Mouse (Mus musculus) CH12.LX (cell line): ENCODE measurements around the gene Ccdc138. TPM values are rescaled to one million over a fixed set of nuclear protein-coding genes. Genes with fewer than 3 reads are reported as not detected.

Source experiments
- DNase-seq: peaks from one replicate; pipeline ENCODE4 v3.0.0-alpha.2; 2013; ENCODE audit errors: extremely low read depth
- H3K27ac ChIP-seq: 2 replicates; pipeline ENCODE4 v1.5.1; 2012; ENCODE audit warnings: low read depth, mild to moderate bottlenecking, control low read depth, moderate library complexity; ENCODE audit not compliant: insufficient read depth
- H3K27me3 ChIP-seq: replicated peaks from 2 replicates; pipeline ENCODE3; 2012; ENCODE audit warnings: inconsistent platforms
- H3K36me3 ChIP-seq, 2 experiments: replicated peaks in 1 of 2; 2 replicates each; pipeline versions ENCODE3 to v1.6.1; 2012; ENCODE audit warnings: inconsistent platforms in 1 of 2, low read length in 1 of 2, mild to moderate bottlenecking in 1 of 2, mixed read lengths in 1 of 2, moderate library complexity in 1 of 2; ENCODE audit not compliant: control insufficient read depth in 1 of 2, insufficient read depth in 1 of 2
- H3K4me1 ChIP-seq, 2 experiments: 2 replicates each; pipeline ENCODE4 v1.6.1; 2012; ENCODE audit warnings: inconsistent platforms in 1 of 2, moderate library complexity in 1 of 2; ENCODE audit not compliant: insufficient read depth in 2 of 2, control insufficient read depth in 1 of 2
- H3K4me2 ChIP-seq: 2 replicates; pipeline ENCODE4 v1.6.1; 2012; ENCODE audit warnings: low read depth, mild to moderate bottlenecking, control low read depth; ENCODE audit not compliant: poor library complexity, insufficient read depth, severe bottlenecking
- H3K4me3 ChIP-seq, 3 experiments: fragments of 150-350 bp in 1 of 3; sonication (generic) in 1 of 3; replicated peaks in 1 of 3; 2 replicates each; pipeline versions ENCODE3 to v1.5.1; 2011 to 2012; ENCODE audit warnings: low read depth in 2 of 3, low read length in 2 of 3, mild to moderate bottlenecking in 2 of 3, moderate library complexity in 2 of 3, control low read depth in 1 of 3, improper control_type of control experiment in 1 of 3, inconsistent platforms in 1 of 3, mixed read lengths in 1 of 3; ENCODE audit not compliant: poor library complexity in 1 of 3
- H3K79me2 ChIP-seq: replicated peaks from 2 replicates; pipeline ENCODE4 v1.6.1; 2012; ENCODE audit warnings: mild to moderate bottlenecking, moderate library complexity; ENCODE audit not compliant: control insufficient read depth, poor library complexity, insufficient read depth, severe bottlenecking; ENCODE audit errors: extremely low read depth
- H3K9ac ChIP-seq: 2 replicates; pipeline ENCODE4 v1.6.1; 2012; ENCODE audit warnings: low read depth, mild to moderate bottlenecking, control low read depth, moderate library complexity; ENCODE audit not compliant: insufficient read depth
- H3K9me3 ChIP-seq: replicated peaks from 2 replicates; pipeline ENCODE3; 2012; ENCODE audit warnings: low read length, inconsistent platforms, mixed read lengths
- CTCF ChIP-seq, 2 experiments: IDR thresholded peaks in 1 of 2; conservative IDR thresholded peaks in 1 of 2; 2 replicates each; pipeline ENCODE4 v1.5.1; 2011 to 2012; ENCODE audit warnings: low read depth in 2 of 2, low read length in 2 of 2, improper control_type of control experiment in 1 of 2, inconsistent platforms in 1 of 2, mild to moderate bottlenecking in 1 of 2, moderate library complexity in 1 of 2
- HCFC1 ChIP-seq: IDR thresholded peaks from 2 replicates; pipeline ENCODE4 v1.6.1; 2012; ENCODE audit warnings: low read depth, mild to moderate bottlenecking, inconsistent platforms, low read length, improper control_type of control experiment
- IRF4 ChIP-seq: IDR thresholded peaks from 2 replicates; pipeline ENCODE4 v1.6.1; 2014; ENCODE audit warnings: low read depth, mild to moderate bottlenecking, inconsistent platforms, low read length, improper control_type of control experiment
- JUND ChIP-seq: conservative IDR thresholded peaks from 2 replicates; pipeline ENCODE4 v1.6.1; 2011; ENCODE audit warnings: low read depth, low read length, improper control_type of control experiment
- MXI1 ChIP-seq: IDR thresholded peaks from 2 replicates; pipeline ENCODE4 v1.6.1; 2011; ENCODE audit warnings: mild to moderate bottlenecking, low read depth, low read length, improper control_type of control experiment
- NELFE ChIP-seq: IDR thresholded peaks from 2 replicates; pipeline ENCODE4 v1.6.1; 2011; ENCODE audit warnings: low read depth, low read length, improper control_type of control experiment
- PAX5 ChIP-seq: IDR thresholded peaks from 2 replicates; pipeline ENCODE4 v1.6.1; 2012; ENCODE audit warnings: low read length, inconsistent platforms, mixed read lengths
- RAD21 ChIP-seq: IDR thresholded peaks from 2 replicates; pipeline ENCODE4 v1.6.1; 2011; ENCODE audit warnings: low read depth, mild to moderate bottlenecking, low read length, improper control_type of control experiment, moderate library complexity
- RCOR1 ChIP-seq: conservative IDR thresholded peaks from 2 replicates; pipeline ENCODE4 v1.6.1; 2012; ENCODE audit warnings: low read depth, mild to moderate bottlenecking, inconsistent platforms, low read length, improper control_type of control experiment
- SIN3A ChIP-seq: IDR thresholded peaks from 2 replicates; pipeline ENCODE4 v1.6.1; 2012; ENCODE audit warnings: low read length, improper control_type of control experiment, inconsistent platforms
- TBP ChIP-seq: conservative IDR thresholded peaks from 2 replicates; pipeline ENCODE4 v1.6.1; 2011; ENCODE audit warnings: low read depth, low read length, improper control_type of control experiment
- TCF12 ChIP-seq: IDR thresholded peaks from 2 replicates; pipeline ENCODE4 v1.6.1; 2014; ENCODE audit warnings: low read depth, mild to moderate bottlenecking, inconsistent platforms, low read length, improper control_type of control experiment
- USF2 ChIP-seq: conservative IDR thresholded peaks from 2 replicates; pipeline ENCODE4 v1.6.1; 2011; ENCODE audit warnings: low read depth, low read length, improper control_type of control experiment
- ZKSCAN1 ChIP-seq: IDR thresholded peaks from 2 replicates; pipeline ENCODE4 v1.6.1; 2012; ENCODE audit warnings: low read depth, inconsistent platforms, low read length, improper control_type of control experiment, borderline replicate concordance
- dilution Hi-C: fragments of 300-500 bp; cut with MboI; formaldehyde crosslinking; loops from 2 replicates; pipeline ENCODE4 v1.14.3; 2020; ENCODE audit warnings: low sequenced_read_pairs; ENCODE audit not compliant: extremely low pct_unique_long_range_greater_than_20kb, extremely low pct_ligation_motif_present
- in situ Hi-C: fragments of 300-500 bp; cut with MboI; formaldehyde crosslinking; loops from 3 replicates; pipeline ENCODE4 v1.14.3; 2019; ENCODE audit warnings: low sequenced_read_pairs, low pct_ligation_motif_present, low pct_unique_long_range_greater_than_20kb, mixed read lengths
- polyA plus RNA-seq: library from polyadenylated mRNA; unstranded; fragments of >175 nt; gene quantifications from 2 replicates; pipeline ENCODE4 v1.2.1, GENCODE M21; 2012; ENCODE audit warnings: low read depth; ENCODE audit not compliant: insufficient read length
- total RNA-seq, 2 experiments: library from RNA; depleted of rRNA; stranded (reverse); fragments of 300-350 nt in 1 of 2; fragments of >200 nt in 1 of 2; gene quantifications; 2 replicates each; pipeline ENCODE4 v1.2.3; 2012 to 2014

The Ccdc138 gene
- total and polyA plus RNA-seq, 3 experiments, result 1.7 to 3.1 (median 2.2) TPM

GRCm38 (mm10) chr10:58459896-58460295 lies 37.9 kb upstream of the Ccdc138 start:
- Histone ChIP-seq H3K79me2 (peaks cover 9% of the 10 kb centered on the region), H3K27me3 (no peaks in the 10 kb centered on the region), H3K4me2 (no peak overlapping the region), H3K36me3 (peaks cover 31 to 82% of the 10 kb centered on the region in 2 experiments), H3K27ac (no peak overlapping the region), H3K4me1 (no peaks in the 10 kb centered on the region), H3K9ac (no peak overlapping the region), H3K9me3 (no peaks in the 10 kb centered on the region), H3K4me3 (no peak overlapping the region)
- in situ Hi-C loops, result no loop called here
- TF ChIP-seq USF2 (no peak), PAX5 (no peak), TCF12 (no peak), ZKSCAN1 (no peak), RCOR1 (no peak), JUND (no peak), TBP (no peak), SIN3A (no peak)
- dilution Hi-C loops, result no loop called here
- no peak for DNase-seq

- DNase-seq, result no peak
- TF ChIP-seq PAX5 (no peak), USF2 (no peak), HCFC1 (no peak), RCOR1 (no peak), MXI1 (no peak), CTCF (conservative IDR thresholded peaks at IDR 0.05 in 1 of 2, IDR thresholded peaks at IDR 0.05 in 1 of 2; ENCODE audit: low read depth in 2 of 2, low read length in 2 of 2) (no peak), IRF4 (no peak), TBP (no peak), NELFE (no peak), RAD21 (no peak)
- Histone ChIP-seq H3K27me3 (no peaks in the 10 kb centered on the region), H3K9ac (no peak overlapping the region), H3K4me2 (no peak overlapping the region), H3K4me1 (peaks cover 0 to 4% of the 10 kb centered on the region in 2 experiments; a peak in 2 of 4 replicates), H3K9me3 (no peaks in the 10 kb centered on the region), H3K27ac (no peak overlapping the region), H3K36me3 (peaks cover 40 to 86% of the 10 kb centered on the region in 2 experiments), H3K4me3 (no peak overlapping the region), H3K79me2 (peaks cover 2% of the 10 kb centered on the region; the same call in 1 of the 2 replicates)
- dilution Hi-C loops (no loop called here), in situ Hi-C loops (no loop called here)
Observed at GRCm38 (mm10) chr10:58477086-58477755, 20.5 kb upstream of the Ccdc138 start.
